Mouse (Mus musculus) kidney, embryonic 15.5 days (tissue): ENCODE results near the gene A4galt. TPM values are rescaled to one million over a fixed set of nuclear protein-coding genes. Genes with fewer than 3 reads are reported as not detected.
A peak's percentile ranks its signal among the peaks of the same experiment; 100 is the strongest.

Experiments
- ATAC-seq: fragments of 200-750 bp; cut with Nextera tagmentation; replicated peaks from 2 replicates; pipeline ENCODE4 v1.8.0; 2017; ENCODE audit warnings: moderate TSS enrichment; ENCODE audit not compliant: low FRiP score
- H3K27ac ChIP-seq: fragments of 300-500 bp; sonication (generic); 2 replicates; pipeline ENCODE4 v1.5.1; 2015; ENCODE audit warnings: mild to moderate bottlenecking, inconsistent platforms
- H3K27me3 ChIP-seq: fragments of 300-500 bp; sonication (generic); 2 replicates; pipeline ENCODE4 v1.6.1; 2015; ENCODE audit warnings: inconsistent platforms
- H3K36me3 ChIP-seq: fragments of 300-500 bp; sonication (generic); 2 replicates; pipeline ENCODE4 v1.6.1; 2015; ENCODE audit warnings: inconsistent platforms
- H3K4me1 ChIP-seq: fragments of 300-500 bp; sonication (generic); 2 replicates; pipeline ENCODE4 v1.6.1; 2015; ENCODE audit warnings: inconsistent platforms
- H3K4me2 ChIP-seq: fragments of 300-500 bp; sonication (generic); 2 replicates; pipeline ENCODE4 v1.6.1; 2015; ENCODE audit warnings: moderate library complexity, mild to moderate bottlenecking, inconsistent platforms
- H3K4me3 ChIP-seq: fragments of 300-500 bp; sonication (generic); replicated peaks from 2 replicates; pipeline ENCODE4 v1.5.1; 2015; ENCODE audit warnings: mild to moderate bottlenecking, inconsistent platforms
- H3K9ac ChIP-seq: fragments of 300-500 bp; sonication (generic); 2 replicates; pipeline ENCODE4 v1.6.1; 2015; ENCODE audit warnings: mild to moderate bottlenecking, inconsistent platforms
- H3K9me3 ChIP-seq: fragments of 300-500 bp; sonication (generic); replicated peaks from 2 replicates; pipeline ENCODE4 v1.6.1; 2016; ENCODE audit warnings: inconsistent platforms
- WGBS: fragments of 180-500 bp; shearing (Covaris S2); methylation state at CpG from one replicate; pipeline ENCODE4 v1.1.7; 2015; ENCODE audit warnings: mixed read lengths; 5-methylcytosine and 5-hydroxymethylcytosine counted together
- polyA plus RNA-seq: library from polyadenylated mRNA; unstranded; fragments of >200 nt; fragmentation: Nextera tagmentation; extraction: Ambion mirVana; gene quantifications from 2 replicates; pipeline ENCODE4 v1.2.1, GENCODE M21; 2015

Gene A4galt
- polyA plus RNA-seq, 1 experiment from 2014 or later: 19.1 TPM

GRCm38 (mm10) chr15:83220368-83221013, 31.1 kb downstream of the A4galt start:
- Histone ChIP-seq H3K4me1 (peaks cover 38% of the 10 kb centered on the region), H3K27me3 (no peaks in the 10 kb centered on the region), H3K27ac (peak overlapping the region; percentile 71), H3K4me2 (no peak overlapping the region), H3K4me3 (no peak overlapping the region), H3K9me3 (no peaks in the 10 kb centered on the region), H3K9ac (no peak overlapping the region), H3K36me3 (no peaks in the 10 kb centered on the region)
- no peak for ATAC-seq
- 64% methylated on average over 9 of the region's 9 CpGs for WGBS

GRCm38 (mm10) chr15:83215322-83216216, 36.0 kb downstream of the A4galt start:
- WGBS: 45% methylated on average over 5 of the region's 5 CpGs
- H3K4me2 ChIP-seq: no peak overlapping the region
- no peak overlapping the region for H3K9ac ChIP-seq
- peak; percentile 74 for ATAC-seq
- H3K36me3 ChIP-seq: no peaks in the 10 kb centered on the region
- H3K4me1 ChIP-seq: peaks cover 12% of the 10 kb centered on the region; the same call in 1 of the 2 replicates
- peak overlapping the region; percentile 90 for H3K27ac ChIP-seq
- no peak overlapping the region for H3K4me3 ChIP-seq
- H3K27me3 ChIP-seq: no peaks in the 10 kb centered on the region
- no peaks in the 10 kb centered on the region for H3K9me3 ChIP-seq

- peak overlapping the region; percentile 59 for H3K4me2 ChIP-seq
- no peaks in the 10 kb centered on the region for H3K9me3 ChIP-seq
- peak overlapping the region; percentile 32 for H3K4me3 ChIP-seq
- H3K36me3 ChIP-seq: no peaks in the 10 kb centered on the region
- H3K9ac ChIP-seq: 0 out of 2 replicates have a peak overlapping the region, but pooled peaks have one; percentile 5
- H3K27me3 ChIP-seq: no peaks in the 10 kb centered on the region
- ATAC-seq: 0 out of 2 replicates have a peak, but pooled peaks have one; percentile 18
- no peak overlapping the region for H3K27ac ChIP-seq
- WGBS: 19% methylated on average over 11 of the region's 11 CpGs
- H3K4me1 ChIP-seq: peaks cover 12% of the 10 kb centered on the region
These were observed 41.3 kb downstream of the A4galt start for GRCm38 (mm10) chr15:83210229-83210628.

- peak overlapping the region; percentile 32 for H3K4me3 ChIP-seq
- 0 out of 2 replicates have a peak overlapping the region, but pooled peaks have one; percentile 5 for H3K9ac ChIP-seq
- no peaks in the 10 kb centered on the region for H3K9me3 ChIP-seq
- peak overlapping the region; percentile 59 for H3K4me2 ChIP-seq
- no peaks in the 10 kb centered on the region for H3K36me3 ChIP-seq
- H3K27ac ChIP-seq: no peak overlapping the region
- H3K4me1 ChIP-seq: peaks cover 15% of the 10 kb centered on the region
- H3K27me3 ChIP-seq: no peaks in the 10 kb centered on the region
- 11% methylated on average over 10 of the region's 10 CpGs for WGBS
- no peak for ATAC-seq
These were observed 41.9 kb downstream of the A4galt start for GRCm38 (mm10) chr15:83209719-83210118.

- ATAC-seq: no peak
- Histone ChIP-seq H3K9ac (0 out of 2 replicates have a peak overlapping the region, but pooled peaks have one; percentile 5), H3K4me1 (peaks cover 19% of the 10 kb centered on the region), H3K4me2 (peak overlapping the region; percentile 59), H3K4me3 (peak overlapping the region; percentile 32), H3K9me3 (no peaks in the 10 kb centered on the region), H3K27me3 (no peaks in the 10 kb centered on the region), H3K27ac (no peak overlapping the region), H3K36me3 (no peaks in the 10 kb centered on the region)
- 38% methylated on average over 4 of the region's 4 CpGs for WGBS
These were observed 42.4 kb downstream of the A4galt start for GRCm38 (mm10) chr15:83209092-83209695.

- Histone ChIP-seq H3K36me3 (no peaks in the 10 kb centered on the region), H3K4me3 (0 out of 2 replicates have a peak overlapping the region, but pooled peaks have one; percentile 14), H3K4me2 (peak overlapping the region; percentile 50), H3K27ac (no peak overlapping the region), H3K27me3 (no peaks in the 10 kb centered on the region), H3K9me3 (no peaks in the 10 kb centered on the region), H3K9ac (no peak overlapping the region), H3K4me1 (peaks cover 17% of the 10 kb centered on the region)
- WGBS: 15% methylated on average over 9 of the region's 10 CpGs
- peak; percentile 43; the same call in 1 of the 2 replicates for ATAC-seq
These were observed 46.7 kb downstream of the A4galt start for GRCm38 (mm10) chr15:83204731-83205451.

- Histone ChIP-seq H3K27me3 (no peaks in the 10 kb centered on the region), H3K4me3 (no peak overlapping the region), H3K4me1 (peaks cover 9% of the 10 kb centered on the region), H3K9ac (no peak overlapping the region), H3K4me2 (no peak overlapping the region), H3K36me3 (no peaks in the 10 kb centered on the region), H3K9me3 (no peaks in the 10 kb centered on the region), H3K27ac (no peak overlapping the region)
- 75% methylated on average over 4 of the region's 4 CpGs for WGBS
- no peak for ATAC-seq
These were observed 49.2 kb downstream of the A4galt start for GRCm38 (mm10) chr15:83202412-83202811.

GRCm38 (mm10) chr15:83193413-83193812, 58.2 kb downstream of the A4galt start:
- Histone ChIP-seq H3K9me3 (peaks cover 4% of the 10 kb centered on the region; the same call in 1 of the 2 replicates), H3K9ac (no peak overlapping the region), H3K4me2 (no peak overlapping the region), H3K27me3 (no peaks in the 10 kb centered on the region), H3K4me3 (no peak overlapping the region), H3K4me1 (no peaks in the 10 kb centered on the region), H3K27ac (no peak overlapping the region), H3K36me3 (no peaks in the 10 kb centered on the region)
- ATAC-seq: no peak
- 85% methylated on average over 4 of the region's 4 CpGs for WGBS

GRCm38 (mm10) chr15:83182351-83182750, 69.2 kb downstream of the A4galt start:
- no peak overlapping the region for H3K9ac ChIP-seq
- 0 out of 2 replicates have a peak overlapping the region, but pooled peaks have one; percentile 20 for H3K27ac ChIP-seq
- peaks cover 11% of the 10 kb centered on the region for H3K4me1 ChIP-seq
- H3K4me3 ChIP-seq: no peak overlapping the region
- 47% methylated on average over 5 of the region's 5 CpGs for whole genome bisulfite sequencing
- ATAC-seq: peak; percentile 74; the same call in 1 of the 2 replicates
- H3K9me3 ChIP-seq: no peaks in the 10 kb centered on the region
- H3K27me3 ChIP-seq: no peaks in the 10 kb centered on the region
- H3K36me3 ChIP-seq: no peaks in the 10 kb centered on the region
- H3K4me2 ChIP-seq: no peak overlapping the region

- no peak overlapping the region for H3K4me3 ChIP-seq
- H3K4me1 ChIP-seq: peaks cover 11% of the 10 kb centered on the region
- H3K27ac ChIP-seq: peak overlapping the region; percentile 20; the same call in 1 of the 2 replicates
- no peaks in the 10 kb centered on the region for H3K9me3 ChIP-seq
- H3K4me2 ChIP-seq: no peak overlapping the region
- no peaks in the 10 kb centered on the region for H3K27me3 ChIP-seq
- WGBS: 66% methylated on average over 4 of the region's 4 CpGs
- no peak overlapping the region for H3K9ac ChIP-seq
- no peaks in the 10 kb centered on the region for H3K36me3 ChIP-seq
- ATAC-seq: no peak
These were observed 69.7 kb downstream of the A4galt start for GRCm38 (mm10) chr15:83181800-83182330.

GRCm38 (mm10) chr15:83180004-83180403, 71.6 kb downstream of the A4galt start:
- Histone ChIP-seq H3K27ac (no peak overlapping the region), H3K4me2 (no peak overlapping the region)
- no peak for ATAC-seq

More at GRCm38 (mm10) chr15:83180004-83180403, 71.6 kb downstream of the A4galt start:
- Histone ChIP-seq H3K4me3 (no peak overlapping the region), H3K36me3 (no peaks in the 10 kb centered on the region), H3K4me1 (peaks cover 11% of the 10 kb centered on the region), H3K27me3 (no peaks in the 10 kb centered on the region), H3K9me3 (no peaks in the 10 kb centered on the region), H3K9ac (no peak overlapping the region)
- 85% methylated on average over 6 of the region's 6 CpGs for WGBS
